Mouse (Mus musculus): ENCODE measurements around the gene Zranb1.
A peak's percentile ranks its signal among the peaks of the same experiment; 100 is the strongest.

Zranb1 gene

DNA sequence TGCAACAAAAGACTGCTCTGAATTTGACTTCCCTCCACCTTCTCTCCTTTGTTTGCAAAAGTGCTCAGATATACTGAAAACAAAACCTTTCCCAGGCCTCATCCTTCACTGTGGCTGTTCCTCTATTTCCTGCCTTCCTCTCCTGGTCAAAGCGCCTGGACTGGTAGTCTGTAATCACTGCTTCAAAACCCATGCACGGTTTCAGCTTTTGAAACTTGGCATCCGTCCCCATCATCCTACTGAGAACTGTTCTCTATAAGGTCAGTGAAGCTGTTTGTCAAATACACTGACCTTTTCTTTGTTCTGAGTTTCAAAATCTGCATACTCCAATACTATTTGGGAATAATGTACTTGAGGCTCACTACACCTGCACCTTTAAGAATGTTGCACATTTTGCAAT is 3.7 kb upstream of the Zranb1 start:
- no peak for DNase-seq (ENCODE audit: low spot score)

DNA sequence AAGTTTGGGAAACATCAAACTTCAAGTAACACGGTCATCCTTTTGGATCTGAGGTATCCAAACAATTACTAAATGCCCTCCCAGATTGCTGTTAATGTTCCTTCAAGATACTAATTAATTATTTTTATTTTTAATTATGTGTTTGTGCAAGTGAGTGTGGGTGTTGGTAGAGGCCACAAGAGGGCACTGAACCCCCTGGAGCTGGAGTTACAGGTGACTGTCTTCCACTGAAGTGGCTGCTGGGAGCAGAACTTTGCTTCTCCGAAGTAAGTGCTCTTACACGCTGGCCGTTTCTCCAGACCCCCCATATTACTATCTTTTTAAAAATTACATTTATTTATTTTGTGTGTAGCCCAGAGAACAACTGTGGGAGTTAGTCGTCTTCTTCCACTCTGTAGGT is 887 bp upstream of the Zranb1 start:
- no peak for DNase-seq (ENCODE audit: low spot score)

DNA sequence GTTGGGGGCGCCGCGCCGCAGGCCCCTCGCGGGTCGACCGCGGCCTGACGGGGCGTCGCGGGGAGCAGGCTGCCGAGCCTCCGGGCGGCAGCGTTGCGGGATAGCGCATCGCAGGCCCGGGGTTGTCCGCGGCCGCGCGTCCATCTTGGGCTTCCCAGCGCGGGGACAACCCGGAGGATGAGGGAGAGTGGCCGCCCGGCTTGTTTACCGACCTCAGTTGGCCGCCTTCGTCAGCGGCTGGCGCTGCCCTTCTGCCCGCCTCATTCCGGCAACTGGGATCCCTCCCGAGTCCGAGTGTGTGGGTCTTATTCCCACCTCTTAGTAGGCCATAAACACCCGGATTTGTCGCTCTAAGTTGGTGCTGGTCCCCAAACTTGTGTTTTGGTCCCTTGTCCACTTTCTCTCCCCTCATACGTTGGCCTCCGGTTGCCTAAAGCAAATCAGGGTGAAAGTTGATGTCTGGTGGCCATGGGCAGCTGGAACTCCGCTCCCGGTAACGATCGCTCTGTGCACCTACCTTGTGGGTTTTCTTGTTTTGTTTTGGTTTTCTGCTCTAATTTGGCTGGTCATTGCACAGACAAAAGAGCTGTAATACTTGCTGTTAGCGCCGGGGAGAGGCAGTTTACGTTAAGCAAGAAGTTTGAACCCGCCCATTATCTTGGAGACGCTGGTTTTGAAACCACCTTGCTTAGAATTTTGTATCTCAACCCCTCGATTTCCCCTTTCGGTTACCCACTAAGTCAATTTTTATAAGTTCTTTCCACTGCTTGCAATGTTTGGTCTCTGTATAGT is 814 bp downstream of the Zranb1 start:
- peak; percentile 54 for DNase-seq (ENCODE audit: low spot score)

DNA sequence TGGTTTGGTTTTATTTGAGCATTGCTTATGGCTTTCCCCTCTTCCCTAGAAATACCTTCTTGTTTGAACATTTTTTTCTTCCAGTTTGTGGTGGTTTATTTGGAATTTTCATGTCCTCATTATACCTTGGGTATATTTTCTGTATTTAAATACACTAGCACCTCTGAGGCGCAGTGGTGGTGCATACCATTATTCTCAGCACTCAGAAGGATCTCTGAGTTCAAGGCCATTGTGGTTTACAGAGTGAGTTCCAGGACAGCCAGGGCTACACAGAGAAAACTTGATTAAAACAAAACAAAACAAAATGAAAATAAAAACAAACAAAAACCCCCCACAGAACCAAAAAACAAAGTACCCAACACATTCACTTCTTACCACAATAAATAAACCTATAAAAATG is 2.4 kb downstream of the Zranb1 start:
- no peak for DNase-seq (ENCODE audit: low spot score)

DNA sequence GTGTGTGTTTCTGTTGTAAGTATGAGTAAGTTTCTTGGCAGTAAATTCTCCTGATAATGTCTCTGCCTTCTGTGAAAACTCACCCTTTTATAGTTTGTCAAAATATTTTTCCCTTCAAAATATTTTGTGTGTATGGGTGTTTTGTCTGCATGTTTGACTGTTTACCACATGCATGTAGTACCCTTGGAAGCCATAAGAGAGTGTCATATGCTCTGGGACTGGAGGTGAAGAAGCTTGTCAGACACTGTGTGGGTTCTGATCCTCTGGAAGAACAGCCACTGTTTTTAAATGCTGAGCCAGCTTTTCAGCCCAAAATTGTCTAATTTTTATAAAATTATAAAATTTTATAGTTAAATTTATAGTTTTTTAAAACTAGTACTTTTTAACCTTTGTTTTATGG is 3.8 kb downstream of the Zranb1 start:
- DNase-seq (ENCODE audit: low spot score), result no peak

DNA sequence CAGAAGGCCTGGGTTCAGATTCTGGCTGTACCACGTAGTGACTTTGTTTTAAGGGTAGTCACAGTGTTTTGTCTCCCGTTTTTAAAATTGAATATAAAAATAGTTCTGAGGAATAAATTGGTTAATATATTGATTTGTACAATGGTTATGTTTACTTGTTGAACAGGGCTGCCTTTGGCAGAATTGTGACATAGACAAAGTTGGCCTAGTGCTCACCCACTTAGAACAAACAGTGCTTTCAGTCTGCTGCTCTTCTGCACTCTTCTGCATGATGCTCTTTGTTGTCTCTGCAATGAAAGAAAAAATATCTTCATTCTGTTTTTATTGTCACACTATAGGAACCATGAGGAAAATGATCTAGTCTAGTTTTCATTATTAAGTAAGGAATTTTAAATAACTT is 8.2 kb downstream of the Zranb1 start:
- DNase-seq (ENCODE audit: low spot score), result no peak

DNA sequence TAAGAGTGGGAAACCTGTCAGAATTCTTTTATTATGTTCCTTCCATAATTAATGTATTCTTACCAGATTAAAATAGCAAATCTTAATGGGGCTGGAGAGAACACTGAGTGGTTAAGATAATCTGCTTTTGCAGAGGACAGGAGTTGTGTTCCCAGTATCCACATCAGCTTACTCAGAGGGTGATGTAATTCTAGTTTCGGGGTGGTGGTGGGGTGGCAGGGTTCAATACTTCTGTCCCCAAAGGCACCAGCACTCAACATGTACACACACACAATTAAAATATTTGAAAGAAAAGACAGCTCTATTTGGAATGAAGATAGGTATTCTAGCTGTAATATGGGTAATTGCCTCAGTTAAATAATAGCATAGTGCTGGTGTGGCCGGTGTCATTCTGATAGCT is 9.6 kb downstream of the Zranb1 start:
- DNase-seq (ENCODE audit: low spot score), result no peak

DNA sequence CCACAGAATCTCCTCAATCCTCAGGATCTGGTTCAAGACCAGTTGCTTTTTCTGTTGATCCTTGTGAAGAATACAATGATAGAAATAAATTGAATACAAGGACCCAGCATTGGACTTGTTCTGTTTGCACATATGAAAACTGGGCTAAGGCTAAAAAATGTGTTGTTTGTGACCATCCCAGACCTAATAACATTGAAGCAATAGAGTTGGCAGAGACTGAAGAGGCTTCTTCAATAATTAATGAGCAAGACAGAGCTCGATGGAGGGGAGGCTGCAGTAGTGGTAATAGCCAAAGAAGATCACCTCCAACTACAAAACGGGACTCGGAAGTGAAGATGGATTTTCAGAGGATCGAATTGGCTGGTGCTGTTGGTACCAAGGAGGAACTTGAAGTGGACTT is 19.0 kb downstream of the Zranb1 start:
- DNase-seq (ENCODE audit: low spot score), result no peak

DNA sequence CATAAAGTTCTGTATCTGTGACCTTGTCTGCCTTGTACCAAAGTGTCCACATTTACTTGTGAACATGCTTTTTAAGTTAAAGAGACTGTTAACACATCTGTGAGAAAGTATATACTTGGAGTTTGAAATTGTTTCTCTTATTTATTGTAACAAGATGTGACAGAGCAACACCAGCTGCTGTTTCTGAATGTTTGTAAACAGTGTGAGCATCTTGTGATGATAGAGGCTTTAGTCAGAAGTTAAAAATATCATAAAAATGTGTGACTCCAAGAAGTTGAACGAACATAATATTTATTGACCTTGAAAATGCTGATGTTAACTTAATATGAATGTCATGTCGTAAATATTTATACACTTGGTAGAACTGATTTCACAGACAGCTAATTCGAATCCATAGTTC is 19.7 kb downstream of the Zranb1 start:
- DNase-seq (ENCODE audit: low spot score), result no peak

DNA sequence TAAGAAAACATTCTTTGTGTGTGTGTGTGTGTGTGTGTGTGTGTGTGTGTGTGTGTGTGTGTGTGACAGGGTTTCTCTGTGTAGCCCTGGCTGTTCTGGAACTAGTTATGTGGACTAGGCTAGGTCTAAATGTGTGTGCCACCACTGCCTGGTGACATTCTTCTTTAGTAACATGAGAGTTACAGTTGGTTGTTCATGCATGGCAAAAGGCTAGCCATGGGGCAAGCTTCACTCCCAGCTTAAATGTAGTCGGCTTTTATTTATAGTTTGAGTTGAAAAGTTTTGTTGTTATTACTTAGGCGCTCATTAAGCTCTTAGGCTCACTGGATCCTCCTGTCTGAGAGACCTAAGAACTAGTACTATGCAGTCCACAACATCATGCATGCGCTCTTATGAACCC is 33.5 kb downstream of the Zranb1 start:
- DNase-seq (ENCODE audit: low spot score), result no peak

DNA sequence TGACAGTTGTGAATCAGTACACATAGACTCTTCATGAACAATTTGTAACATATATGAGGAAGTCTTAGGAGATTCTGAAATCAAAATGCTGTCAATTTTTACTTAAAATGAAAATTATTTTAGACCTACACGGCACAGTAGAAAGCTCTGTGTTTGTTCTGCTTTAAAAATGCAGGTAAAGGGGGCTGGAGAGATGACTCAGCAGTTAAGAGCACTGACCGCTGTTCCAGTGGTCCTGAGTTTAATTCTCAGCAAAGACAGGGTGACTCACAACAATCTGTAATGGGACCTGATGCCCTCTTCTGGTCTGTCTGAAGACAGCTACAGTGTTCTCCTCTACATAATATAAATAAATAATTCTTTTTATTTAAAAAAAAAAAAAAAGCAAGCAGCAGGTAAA is 34.8 kb downstream of the Zranb1 start:
- no peak for DNase-seq (ENCODE audit: low spot score)

DNA sequence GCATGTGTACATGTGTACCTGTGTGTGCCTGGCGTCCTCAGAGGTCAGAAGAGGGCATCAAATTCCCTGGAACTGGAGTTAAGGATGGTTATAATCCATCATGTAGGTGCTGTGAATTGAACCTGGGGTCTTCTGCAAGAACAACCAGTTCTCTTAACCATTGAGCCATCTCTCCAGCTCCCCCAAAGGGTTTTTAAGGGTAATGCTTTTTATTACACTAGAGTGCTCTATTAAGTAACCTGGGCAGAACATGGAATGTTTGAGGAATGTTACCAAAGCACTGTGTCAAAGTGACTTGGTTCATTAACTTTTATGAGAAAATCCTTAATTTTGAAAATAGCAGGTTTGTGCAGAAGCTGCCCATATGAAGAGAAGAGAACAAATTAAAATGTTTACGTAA is 41.1 kb downstream of the Zranb1 start:
- no peak for DNase-seq (ENCODE audit: low spot score)

DNA sequence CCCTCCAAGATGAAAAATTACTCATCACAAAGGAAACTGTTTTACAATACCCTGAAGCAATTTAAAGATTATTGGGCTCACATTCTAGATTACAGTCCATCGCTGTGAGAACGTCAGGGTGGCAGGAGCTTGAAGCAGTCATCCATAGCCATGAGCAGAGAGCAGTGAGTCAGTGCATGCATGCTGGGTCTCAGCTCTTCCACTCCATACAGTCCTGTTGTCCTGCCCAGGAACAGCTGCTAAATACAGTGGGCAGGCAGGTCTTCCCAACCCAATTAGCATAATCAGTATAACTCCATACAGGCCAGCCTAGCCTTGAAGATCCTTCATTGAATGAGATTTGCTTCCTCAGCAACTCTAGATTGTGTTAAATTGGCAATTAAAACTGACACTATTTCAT is 45.1 kb downstream of the Zranb1 start:
- no peak for DNase-seq (ENCODE audit: low spot score)

DNA sequence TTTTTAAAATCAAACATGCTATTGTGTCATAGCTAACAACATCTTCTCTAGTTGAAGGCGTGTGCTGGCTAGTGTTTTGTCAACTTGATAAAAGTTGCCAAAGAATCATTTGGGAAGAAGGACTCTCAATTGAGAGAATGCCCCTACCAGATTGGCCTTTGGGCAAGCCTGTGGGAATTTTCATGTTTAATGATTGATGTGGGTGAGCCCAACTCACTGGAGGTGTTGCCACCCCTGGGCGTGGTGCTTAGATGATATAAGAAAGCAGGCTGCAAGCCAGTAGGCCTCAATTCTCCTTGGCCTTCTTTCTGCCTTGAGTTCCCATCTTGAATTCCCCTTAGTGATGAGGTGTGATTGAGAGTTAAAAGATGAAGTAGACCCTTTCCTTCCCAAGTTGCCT is 47.0 kb downstream of the Zranb1 start:
- DNase-seq (ENCODE audit: low spot score), result no peak

DNA sequence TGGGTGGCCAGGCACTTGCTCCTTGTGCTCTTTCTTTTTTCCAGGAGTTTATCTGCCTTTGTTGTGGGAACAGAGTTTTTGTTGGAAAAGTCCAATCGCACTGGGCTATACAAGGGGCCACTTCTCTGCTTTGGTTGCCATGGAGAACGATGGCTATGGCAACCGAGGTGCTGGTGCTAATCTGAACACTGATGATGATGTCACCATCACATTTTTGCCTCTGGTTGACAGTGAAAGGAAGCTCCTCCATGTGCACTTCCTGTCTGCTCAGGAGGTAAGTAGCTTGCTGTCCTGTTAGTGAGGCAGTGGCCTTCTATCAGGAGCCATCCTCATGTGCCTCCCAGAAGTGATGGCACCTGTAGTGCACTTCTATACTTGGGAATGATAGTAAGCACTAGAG is 51.7 kb downstream of the Zranb1 start:
- peak; percentile 23 for DNase-seq (ENCODE audit: low spot score)

DNA sequence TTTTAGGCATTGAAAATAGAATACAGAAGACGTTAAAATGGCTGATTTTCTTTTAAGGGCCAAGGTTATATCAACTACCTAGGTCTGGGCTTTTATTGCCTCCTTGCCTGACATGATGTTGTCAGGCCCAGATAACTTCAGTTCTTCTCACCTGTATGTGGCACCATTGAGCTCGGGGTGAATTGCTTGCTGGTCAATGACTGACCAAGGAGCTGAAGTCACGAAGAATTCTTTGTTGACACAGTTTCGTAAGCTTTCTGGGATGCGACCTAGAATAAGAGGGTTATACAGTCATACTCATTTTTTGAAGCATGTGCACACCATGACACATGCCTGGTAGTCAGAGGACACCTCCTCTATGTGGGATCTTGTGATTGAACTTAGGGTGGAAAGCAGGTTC is 58.9 kb downstream of the Zranb1 start:
- no peak for DNase-seq (ENCODE audit: low spot score)

DNA sequence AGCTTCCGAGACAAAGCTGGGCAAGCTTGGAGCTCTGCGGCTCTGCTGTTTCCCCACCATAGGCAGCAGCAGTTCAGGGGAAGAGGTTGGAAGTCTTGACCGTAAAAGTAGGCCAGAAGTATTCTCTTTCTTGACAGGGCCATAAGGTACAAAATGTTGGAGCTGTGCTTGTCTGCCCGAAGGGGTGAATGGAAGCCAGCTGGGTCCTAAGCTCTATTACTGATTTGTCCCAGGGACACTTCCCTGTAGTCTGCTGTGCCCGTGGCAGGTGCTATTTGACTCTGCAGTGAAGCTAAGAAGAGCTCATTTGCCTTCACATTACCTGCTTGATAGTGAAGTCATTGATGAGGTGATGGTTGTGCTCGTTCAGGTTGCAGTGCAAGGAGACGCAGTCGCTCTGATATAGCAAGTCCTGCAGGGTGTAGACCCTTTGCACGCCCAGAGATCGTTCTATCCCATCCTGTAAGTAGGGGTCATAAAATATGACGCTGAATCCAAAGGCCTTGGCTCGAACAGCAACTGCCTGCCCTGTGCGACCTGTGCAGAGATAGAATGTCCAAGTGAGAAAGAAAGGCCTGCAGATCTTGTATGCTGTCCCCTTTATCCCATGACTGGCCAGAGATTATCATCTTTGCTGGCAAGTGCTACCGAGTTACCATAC is 60.4 kb downstream of the Zranb1 start:
- DNase-seq (ENCODE audit: low spot score), result no peak

DNA sequence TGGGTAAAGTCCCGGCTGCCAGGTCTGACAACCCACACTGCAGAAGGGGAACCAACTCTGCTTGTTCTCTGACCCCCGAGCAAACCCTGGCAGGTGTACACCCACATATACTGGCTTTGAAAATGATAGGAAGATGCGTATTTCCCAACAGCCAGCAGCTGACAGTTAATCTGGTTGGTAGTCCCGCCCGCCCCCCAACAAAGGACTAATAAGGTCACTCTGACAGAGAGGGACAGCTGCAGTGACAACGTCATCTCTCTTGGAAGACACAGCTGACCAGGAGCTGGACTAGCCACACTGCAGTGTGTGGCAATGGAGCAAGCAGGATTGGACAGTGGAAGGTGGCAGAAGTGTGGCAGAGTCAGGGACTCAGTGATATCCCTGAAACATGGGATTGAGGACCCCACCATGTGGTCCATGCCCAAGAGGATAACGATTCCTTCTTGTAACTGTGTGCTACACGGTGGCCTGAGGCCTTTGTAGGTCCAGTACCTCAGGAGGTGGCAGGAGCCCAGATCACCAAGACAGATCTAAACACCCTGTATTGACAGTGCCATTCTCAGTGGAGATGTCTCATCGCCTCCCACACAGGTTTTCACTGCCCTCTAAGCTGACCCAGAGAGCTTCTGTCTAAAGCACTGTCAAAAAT is 62.1 kb downstream of the Zranb1 start:
- no peak for DNase-seq (ENCODE audit: low spot score)

DNA sequence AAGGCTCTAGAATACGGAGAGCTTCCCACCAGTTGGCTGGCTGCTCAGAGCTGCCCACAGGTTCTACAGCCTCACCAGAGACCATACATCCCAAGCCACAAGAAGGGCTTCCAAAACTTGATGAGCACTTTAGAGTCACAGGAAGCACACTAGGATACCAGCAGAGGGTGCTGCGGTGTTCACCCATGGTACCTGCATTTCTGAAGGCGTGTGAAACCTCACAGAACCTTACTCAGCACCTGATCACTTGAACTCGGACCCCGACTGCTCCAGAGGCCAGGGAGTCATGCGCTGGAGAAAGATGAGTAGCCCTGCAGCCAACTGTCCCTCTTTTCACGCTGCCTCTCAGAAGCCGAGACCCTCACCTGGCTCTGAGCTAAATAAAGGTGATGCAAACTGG is 63.2 kb downstream of the Zranb1 start:
- no peak for DNase-seq (ENCODE audit: low spot score)

DNA sequence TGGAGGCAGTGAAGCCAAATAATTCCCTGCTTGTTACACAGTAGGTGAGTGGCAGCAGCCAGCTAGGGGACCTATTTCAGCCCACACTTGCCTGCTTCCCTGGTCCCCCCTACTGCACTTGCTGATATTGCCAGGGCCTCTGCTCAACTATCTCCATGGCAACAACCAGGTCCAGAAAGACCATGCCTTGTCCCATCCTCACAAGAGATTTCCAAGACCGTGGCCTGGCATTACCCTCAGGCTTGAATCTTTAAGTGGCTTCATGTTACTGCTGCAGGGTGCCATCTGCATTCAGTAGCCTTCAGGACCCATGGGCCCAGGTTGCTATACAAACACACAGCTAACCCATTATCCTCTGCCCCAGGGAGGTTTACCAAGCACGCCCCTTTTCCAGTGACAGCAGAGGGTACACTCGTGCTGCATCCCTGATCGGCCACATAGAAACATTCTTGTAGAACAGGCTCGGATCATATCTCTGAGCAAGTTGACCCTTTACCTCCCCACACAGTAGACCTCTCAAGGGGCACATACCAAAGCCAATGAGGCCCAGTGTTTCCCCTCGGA is 63.8 kb downstream of the Zranb1 start:
- no peak for DNase-seq (ENCODE audit: low spot score)

DNA sequence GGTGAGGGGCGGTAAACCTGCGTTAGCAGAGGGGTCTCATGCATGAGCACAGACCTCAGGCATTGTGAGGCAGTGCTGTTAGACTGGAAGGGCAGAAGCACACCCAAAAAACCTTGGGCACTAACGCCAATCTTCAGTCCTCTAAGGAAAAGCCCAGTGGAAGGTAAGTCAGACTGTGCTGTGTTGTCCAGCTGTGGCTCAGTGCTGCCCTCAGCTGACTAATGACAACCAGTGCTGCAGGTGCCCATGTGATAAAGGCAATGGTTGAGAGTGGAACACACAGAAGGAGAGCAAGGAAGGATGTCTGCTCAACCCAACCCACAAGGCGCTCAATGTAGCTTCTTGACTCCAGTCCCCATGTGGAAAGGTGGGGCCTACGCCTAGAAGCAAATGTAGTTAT is 65.4 kb downstream of the Zranb1 start:
- DNase-seq (ENCODE audit: low spot score), result peak; percentile 17

DNA sequence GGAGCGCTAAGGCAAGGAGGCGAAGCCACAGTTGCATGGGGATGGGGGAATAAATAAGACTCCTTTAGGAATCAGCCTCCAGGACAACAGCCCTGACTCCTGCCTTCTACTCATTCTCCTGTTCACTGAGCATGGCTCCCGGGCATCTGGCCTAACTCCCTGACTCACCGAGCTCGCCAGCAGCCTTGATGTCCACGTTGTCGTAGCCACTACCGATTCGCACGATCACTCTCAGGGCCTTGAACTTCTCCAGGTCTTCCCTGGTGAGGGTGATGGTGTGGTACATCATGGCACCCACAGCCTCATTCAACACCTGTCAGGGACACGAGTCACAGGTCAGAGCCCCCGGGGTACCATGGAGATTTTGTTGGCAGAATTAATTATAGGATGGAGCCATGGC is 67.7 kb downstream of the Zranb1 start:
- DNase-seq (ENCODE audit: low spot score), result no peak

DNA sequence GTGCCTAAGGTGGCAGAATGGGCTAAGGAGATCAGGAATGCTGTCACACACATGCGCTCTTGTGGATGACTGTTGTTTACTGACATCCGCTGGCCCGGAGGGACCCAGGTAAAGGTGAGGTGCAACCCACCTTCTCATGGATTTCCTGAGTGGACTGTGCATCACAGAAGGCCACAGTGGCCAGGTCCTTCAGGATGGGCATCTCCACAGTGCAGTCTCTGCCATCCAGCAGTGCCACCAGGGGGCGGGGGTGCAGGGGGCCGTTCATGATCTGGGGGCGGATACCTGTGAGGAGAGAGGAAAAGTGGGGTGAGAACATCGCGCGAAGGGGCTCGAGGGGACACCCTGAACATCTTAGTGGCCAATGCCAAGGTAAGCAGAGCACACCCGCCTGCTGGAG is 68.1 kb downstream of the Zranb1 start:
- DNase-seq (ENCODE audit: low spot score), result no peak

Data from MN1 (cell line).